25 mouse cellular contexts compared by ENCODE assay signal in genomic region chr2:155860102-155860501, GRCm38 (mm10). TPM values are rescaled to one million over a fixed set of nuclear protein-coding genes. Genes with fewer than 3 reads are reported as not detected.
DNase-seq lines count a peak whose midpoint lies in the region; ATAC-seq lines count a peak whose summit lies in the region.
"Had no signal": no experiment of that assay in that cellular context is flagged by ENCODE, and none has a peak within 500 bp of the region (broad histone marks: within the 10 kb centered on the region; RNA-seq: fewer than 3 reads in every experiment).

No protein-coding gene starts in this region.

- no peak for ATAC-seq in kidney, embryonic 15.5 days (replicated peaks; ENCODE audit: low FRiP score)
- ATAC-seq in kidney, embryonic 16.5 days (ENCODE audit: low FRiP score, low TSS enrichment), result no peak
- ATAC-seq in hindbrain, embryonic 11.5 days (ENCODE audit: low FRiP score), result no peak
- ATAC-seq: forebrain, embryonic 16.5 days; hindbrain, embryonic 16.5 days; Patski had no signal

- H3K9me3 ChIP-seq in kidney, embryonic 15.5 days (replicated peaks), result no peaks in the 10 kb centered on the region
- H3K9me3 ChIP-seq in kidney, embryonic 16.5 days (ENCODE audit: low read length), result 0 out of 2 replicates have a peak, but pooled peaks cover 3% of the 10 kb centered on the region
- no peaks in the 10 kb centered on the region for H3K9me3 ChIP-seq in hindbrain, embryonic 11.5 days (ENCODE audit: control insufficient read depth, low read length)
- H3K9me3 ChIP-seq: embryonic facial prominence, embryonic 12.5 days; embryonic facial prominence, embryonic 15.5 days; G1E; hindbrain, embryonic 13.5 days had no signal

- H3K36me3 ChIP-seq in kidney, embryonic 15.5 days, result peaks cover 36% of the 10 kb centered on the region
- H3K36me3 ChIP-seq in kidney, embryonic 16.5 days (ENCODE audit: insufficient read depth, low read length), result peaks cover 18% of the 10 kb centered on the region
- no peaks in the 10 kb centered on the region for H3K36me3 ChIP-seq in hindbrain, embryonic 11.5 days (ENCODE audit: control insufficient read depth, insufficient read depth, low read length)

- no peak overlapping the region for H3K27ac ChIP-seq in kidney, embryonic 15.5 days
- H3K27ac ChIP-seq in kidney, embryonic 16.5 days (ENCODE audit: low read length), result no peak overlapping the region
- no peak overlapping the region for H3K27ac ChIP-seq in hindbrain, embryonic 11.5 days (ENCODE audit: low read depth, low read length)
- H3K27ac ChIP-seq: embryonic facial prominence, embryonic 12.5 days; embryonic facial prominence, embryonic 15.5 days; hindbrain, embryonic 13.5 days had no signal

- no peak overlapping the region for H3K4me2 ChIP-seq in kidney, embryonic 15.5 days
- no peak overlapping the region for H3K4me2 ChIP-seq in kidney, embryonic 16.5 days (replicated peaks; ENCODE audit: low read depth, low read length)
- H3K4me2 ChIP-seq in hindbrain, embryonic 11.5 days (replicated peaks; ENCODE audit: low read depth, low read length), result no peak overlapping the region
- H3K4me2 ChIP-seq: embryonic facial prominence, embryonic 12.5 days; embryonic facial prominence, embryonic 15.5 days; heart, embryonic 11.5 days; hindbrain, embryonic 13.5 days had no signal

- H3K9ac ChIP-seq in kidney, embryonic 15.5 days, result no peak overlapping the region
- no peak overlapping the region for H3K9ac ChIP-seq in kidney, embryonic 16.5 days (replicated peaks; ENCODE audit: low read length)
- H3K9ac ChIP-seq in hindbrain, embryonic 11.5 days (ENCODE audit: low read depth, low read length), result no peak overlapping the region
- H3K9ac ChIP-seq: embryonic facial prominence, embryonic 12.5 days; embryonic facial prominence, embryonic 15.5 days; hindbrain, embryonic 13.5 days had no signal

- no peak overlapping the region for H3K4me3 ChIP-seq in kidney, embryonic 15.5 days (replicated peaks)
- no peak overlapping the region for H3K4me3 ChIP-seq in kidney, embryonic 16.5 days (ENCODE audit: low read length)
- no peak overlapping the region for H3K4me3 ChIP-seq in hindbrain, embryonic 11.5 days (ENCODE audit: low read depth, low read length)
- H3K4me3 ChIP-seq: embryonic facial prominence, embryonic 12.5 days; embryonic facial prominence, embryonic 15.5 days; hindbrain, embryonic 13.5 days had no signal

- H3K27me3 ChIP-seq in kidney, embryonic 15.5 days, result no peaks in the 10 kb centered on the region
- H3K27me3 ChIP-seq in kidney, embryonic 16.5 days (ENCODE audit: insufficient read depth, low read length), result no peaks in the 10 kb centered on the region
- no peaks in the 10 kb centered on the region for H3K27me3 ChIP-seq in hindbrain, embryonic 11.5 days (ENCODE audit: control insufficient read depth, insufficient read depth, low read length)
- H3K27me3 ChIP-seq: CH12.LX; embryonic facial prominence, embryonic 12.5 days; embryonic facial prominence, embryonic 15.5 days; hindbrain, embryonic 13.5 days; Patski had no signal

- DNase-seq in kidney, adult 11 months, result peak; percentile 63
- DNase-seq in kidney, adult 8-10 months, result peak; percentile 45 to 56
- peak; percentile 17 for DNase-seq in kidney, postnatal 14 days
- peak; percentile 62 to 70 for DNase-seq in kidney, postnatal 36 days
- no peak for DNase-seq in hindbrain, embryonic 11.5 days (ENCODE audit: low spot score)
- DNase-seq: adrenal gland, postnatal 10 days; adrenal gland, postnatal 36 days; B cell, adult 2 months; cerebellum, adult 18-20 months; cerebellum, adult 9-11 months; cerebellum, postnatal 25 days; gastrocnemius, postnatal 10 days; gastrocnemius, postnatal 36 days; heart, adult 11 months had no signal

- 84% methylated on average over 7 of the region's 7 CpGs for WGBS in kidney, embryonic 15.5 days
- WGBS in kidney, embryonic 16.5 days, result 84% methylated on average over 7 of the region's 7 CpGs
- WGBS in hindbrain, embryonic 11.5 days, result 90% methylated on average over 7 of the region's 7 CpGs

- peaks cover 21% of the 10 kb centered on the region for H3K4me1 ChIP-seq in kidney, embryonic 15.5 days
- peaks cover 20% of the 10 kb centered on the region for H3K4me1 ChIP-seq in kidney, embryonic 16.5 days (ENCODE audit: insufficient read depth, low read length)
- H3K4me1 ChIP-seq in hindbrain, embryonic 11.5 days (replicated peaks; ENCODE audit: control insufficient read depth, insufficient read depth, low read length), result no peaks in the 10 kb centered on the region
- H3K4me1 ChIP-seq: embryonic facial prominence, embryonic 15.5 days had no signal

RNA-seq across cellular contexts. Expression of gene Fam83c, which starts 25.4 kb away (rescaled TPM):
- polyA plus RNA-seq in kidney, embryonic 15.5 days (2015; fragmentation: Nextera tagmentation; extraction: Ambion mirVana), result 0.15 and 0.19 TPM in 2 replicates
- polyA plus RNA-seq in kidney, embryonic 16.5 days (2015; fragmentation: Nextera tagmentation; extraction: Ambion mirVana), result 0.18 and 0.21 TPM in 2 replicates
- polyA plus RNA-seq in hindbrain, embryonic 11.5 days (2014; fragmentation: Nextera tagmentation; extraction: Ambion mirVana), result 0.19 and 0.20 TPM in 2 replicates
- polyA plus RNA-seq: G1E had no signal

RNA-seq across cellular contexts. Expression of gene Eif6, which starts 33.4 kb away (rescaled TPM):
- 204 and 210 TPM in 2 replicates for polyA plus RNA-seq in kidney, embryonic 15.5 days (2015; fragmentation: Nextera tagmentation; extraction: Ambion mirVana)
- 216 and 233 TPM in 2 replicates for polyA plus RNA-seq in kidney, embryonic 16.5 days (2015; fragmentation: Nextera tagmentation; extraction: Ambion mirVana)
- polyA plus RNA-seq in hindbrain, embryonic 11.5 days (2014; fragmentation: Nextera tagmentation; extraction: Ambion mirVana), result 193 and 208 TPM in 2 replicates

RNA-seq across cellular contexts. Expression of gene BC029722, which starts 40.9 kb away (rescaled TPM):
- 14.5 and 18.1 TPM in 2 replicates for polyA plus RNA-seq in kidney, embryonic 15.5 days (2015; fragmentation: Nextera tagmentation; extraction: Ambion mirVana)
- polyA plus RNA-seq in kidney, embryonic 16.5 days (2015; fragmentation: Nextera tagmentation; extraction: Ambion mirVana), result 18.9 and 20.0 TPM in 2 replicates
- polyA plus RNA-seq in hindbrain, embryonic 11.5 days (2014; fragmentation: Nextera tagmentation; extraction: Ambion mirVana), result 9.6 and 9.7 TPM in 2 replicates
